Mouse (Mus musculus) right cerebral cortex, postnatal 36 days (tissue): Measurements from ENCODE around the gene Ess2.
A peak's percentile ranks its signal among the peaks of the same experiment; 100 is the strongest.
"Not testable (repeated sequence)": the region's sequence is repeated elsewhere in the genome, so short reads cannot be mapped to it uniquely, and the experiment has no call there.

Experiments used
- DNase-seq, 2 experiments: peaks; one replicate each; pipeline ENCODE4 v3.0.0; 2022; ENCODE audit warnings: low spot score in 2 of 2, mixed read lengths in 1 of 2

Ess2 gene

GRCm38 (mm10) chr16:17911052-17911595, at the start of gene Ess2:
Ess2 (minus strand) TSS chr16:17911348.
- peak; percentile 93 to 96 for DNase-seq

- not testable (repeated sequence) for DNase-seq
Measured at GRCm38 (mm10) chr16:17956052-17956638, 45.0 kb upstream of the Ess2 start.

GRCm38 (mm10) chr16:17951618-17952017, 40.5 kb upstream of the Ess2 start:
- DNase-seq, result no peak

- DNase-seq, result no peak
Measured at GRCm38 (mm10) chr16:17950068-17950467, 38.9 kb upstream of the Ess2 start.

GRCm38 (mm10) chr16:17949421-17949877, 38.3 kb upstream of the Ess2 start:
- DNase-seq, result no peak

GRCm38 (mm10) chr16:17945081-17945831, 34.1 kb upstream of the Ess2 start:
- no peak for DNase-seq

GRCm38 (mm10) chr16:17943466-17943865, 32.3 kb upstream of the Ess2 start:
- DNase-seq, result no peak

- DNase-seq, result no peak
Measured at GRCm38 (mm10) chr16:17939255-17939751, 28.2 kb upstream of the Ess2 start.

- no peak for DNase-seq
Measured at GRCm38 (mm10) chr16:17938821-17939220, 27.7 kb upstream of the Ess2 start.

GRCm38 (mm10) chr16:17938187-17938586, 27.0 kb upstream of the Ess2 start:
- no peak for DNase-seq

GRCm38 (mm10) chr16:17936776-17937175, 25.6 kb upstream of the Ess2 start:
- no peak for DNase-seq

- DNase-seq, result no peak
Measured at GRCm38 (mm10) chr16:17934445-17934910, 23.3 kb upstream of the Ess2 start.

- DNase-seq, result no peak
Measured at GRCm38 (mm10) chr16:17933594-17934444, 22.7 kb upstream of the Ess2 start.

GRCm38 (mm10) chr16:17931906-17932460, 20.8 kb upstream of the Ess2 start:
- DNase-seq, result no peak

GRCm38 (mm10) chr16:17929631-17930030, 18.5 kb upstream of the Ess2 start:
- no peak for DNase-seq

- DNase-seq, result no peak
Measured at GRCm38 (mm10) chr16:17929211-17929610, 18.1 kb upstream of the Ess2 start.

- DNase-seq, result peak; percentile 42 to 48
Measured at GRCm38 (mm10) chr16:17928627-17929104, 17.5 kb upstream of the Ess2 start.

- peak; percentile 85 for DNase-seq
Measured at GRCm38 (mm10) chr16:17928087-17928580, 17.0 kb upstream of the Ess2 start, which contains the start of gene Slc25a1. Slc25a1 (minus strand) TSS chr16:17928219.

GRCm38 (mm10) chr16:17927351-17928082, 16.4 kb upstream of the Ess2 start:
- DNase-seq, result peak in 1 of 2 experiments; percentile 22

GRCm38 (mm10) chr16:17922163-17922538, 11.0 kb upstream of the Ess2 start:
- DNase-seq, result peak in 1 of 2 experiments; percentile 32
